Mouse (Mus musculus): ENCODE data around the gene Gm10130. TPM values are rescaled to one million over a fixed set of nuclear protein-coding genes. Genes with fewer than 3 reads are reported as not detected.
A peak's percentile ranks its signal among the peaks of the same experiment; 100 is the strongest.
"Not testable (repeated sequence)": the region's sequence is repeated elsewhere in the genome, so short reads cannot be mapped to it uniquely, and the experiment has no call there.

The Gm10130 gene
- polyA plus RNA-seq (2016; fragmentation: Nextera tagmentation; extraction: Ambion mirVana): 3.8 and 4.0 TPM in 2 replicates

- 97% methylated on average over 5 of the region's 5 CpGs for WGBS
- no peak within 1 kb of the TSS for H3K27ac ChIP-seq
- H3K4me3 ChIP-seq: no peak within 1 kb of the TSS
- no peaks in the 10 kb centered on the region for H3K27me3 ChIP-seq (ENCODE audit: low read depth, poor library complexity, severe bottlenecking)
- no peaks in the 10 kb centered on the region for H3K4me1 ChIP-seq
- H3K9me3 ChIP-seq (replicated peaks): 0 out of 2 replicates have a peak, but pooled peaks cover 3% of the 10 kb centered on the region
- DNase-seq (ENCODE audit: low spot score): no peak
- H3K36me3 ChIP-seq: peaks cover 79% of the 10 kb centered on the region
Observed at GRCm38 (mm10) chr2:150323402-150323801, at the start of gene Gm10130. Gene Gm10130 (plus strand): TSS chr2:150323702.

GRCm38 (mm10) chr2:150293669-150294068, 29.8 kb upstream of the Gm10130 start:
- no peak overlapping the region for H3K4me3 ChIP-seq
- DNase-seq (ENCODE audit: low spot score): no peak
- no peaks in the 10 kb centered on the region for H3K36me3 ChIP-seq
- no peaks in the 10 kb centered on the region for H3K27me3 ChIP-seq (ENCODE audit: low read depth, poor library complexity, severe bottlenecking)
- no peaks in the 10 kb centered on the region for H3K9me3 ChIP-seq (replicated peaks)
- H3K27ac ChIP-seq: no peak overlapping the region
- no peaks in the 10 kb centered on the region for H3K4me1 ChIP-seq
- WGBS: 87% methylated on average over 6 of the region's 6 CpGs

- WGBS: 75% methylated on average over 1 of the region's 1 CpGs
- no peak for DNase-seq (ENCODE audit: low spot score)
- Histone ChIP-seq H3K36me3 (no peaks in the 10 kb centered on the region), H3K9me3 (replicated peaks) (no peaks in the 10 kb centered on the region), H3K27ac (no peak overlapping the region), H3K4me1 (no peaks in the 10 kb centered on the region), H3K4me3 (no peak overlapping the region), H3K27me3 (ENCODE audit: low read depth, poor library complexity, severe bottlenecking) (no peaks in the 10 kb centered on the region)
Observed at GRCm38 (mm10) chr2:150299096-150299495, 24.4 kb upstream of the Gm10130 start.

GRCm38 (mm10) chr2:150307183-150307773, 16.2 kb upstream of the Gm10130 start:
- Histone ChIP-seq H3K9me3 (replicated peaks) (no peaks in the 10 kb centered on the region), H3K36me3 (no peaks in the 10 kb centered on the region), H3K27me3 (ENCODE audit: low read depth, poor library complexity, severe bottlenecking) (no peaks in the 10 kb centered on the region), H3K4me3 (no peak overlapping the region), H3K27ac (no peak overlapping the region), H3K4me1 (no peaks in the 10 kb centered on the region)
- 93% methylated on average over 10 of the region's 10 CpGs for WGBS
- no peak for DNase-seq (ENCODE audit: low spot score)

GRCm38 (mm10) chr2:150310952-150311884, 12.3 kb upstream of the Gm10130 start:
- Histone ChIP-seq H3K4me3 (peak overlapping the region; percentile 61), H3K36me3 (peaks cover 24% of the 10 kb centered on the region), H3K27ac (peak overlapping the region; percentile 90)
- peak; percentile 86 for DNase-seq (ENCODE audit: low spot score)
- H3K4me1 ChIP-seq; H3K27me3 ChIP-seq (ENCODE audit: low read depth, poor library complexity, severe bottlenecking); H3K9me3 ChIP-seq (replicated peaks): not testable (repeated sequence)
- WGBS: 18% methylated on average over 19 of the region's 19 CpGs

- Histone ChIP-seq H3K4me3 (no peak overlapping the region), H3K36me3 (peaks cover 63% of the 10 kb centered on the region), H3K27ac (no peak overlapping the region), H3K9me3 (replicated peaks) (0 out of 2 replicates have a peak, but pooled peaks cover 5% of the 10 kb centered on the region), H3K27me3 (ENCODE audit: low read depth, poor library complexity, severe bottlenecking) (no peaks in the 10 kb centered on the region), H3K4me1 (no peaks in the 10 kb centered on the region)
- no peak for DNase-seq (ENCODE audit: low spot score)
Observed at GRCm38 (mm10) chr2:150316140-150316539, 7.4 kb upstream of the Gm10130 start.

GRCm38 (mm10) chr2:150318973-150319372, 4.5 kb upstream of the Gm10130 start:
- Histone ChIP-seq H3K27me3 (ENCODE audit: low read depth, poor library complexity, severe bottlenecking) (no peaks in the 10 kb centered on the region), H3K27ac (no peak overlapping the region), H3K4me3 (no peak overlapping the region), H3K4me1 (no peaks in the 10 kb centered on the region), H3K36me3 (peaks cover 83% of the 10 kb centered on the region), H3K9me3 (replicated peaks) (0 out of 2 replicates have a peak, but pooled peaks cover 5% of the 10 kb centered on the region)
- WGBS: 97% methylated on average over 1 of the region's 1 CpGs
- DNase-seq (ENCODE audit: low spot score): no peak

- not testable (repeated sequence) for DNase-seq (ENCODE audit: low spot score); H3K4me3 ChIP-seq; H3K9me3 ChIP-seq (replicated peaks); H3K27me3 ChIP-seq (ENCODE audit: low read depth, poor library complexity, severe bottlenecking); H3K4me1 ChIP-seq; H3K27ac ChIP-seq
- H3K36me3 ChIP-seq: peaks cover 15% of the 10 kb centered on the region; the same call in 1 of the 2 replicates
Observed at GRCm38 (mm10) chr2:150357136-150357535, 33.6 kb downstream of the Gm10130 start.

GRCm38 (mm10) chr2:150362113-150362877, 38.8 kb downstream of the Gm10130 start, which contains the start of gene 3300002I08Rik:
Gene 3300002I08Rik (minus strand): TSS chr2:150362765.
- not testable (repeated sequence) for H3K9me3 ChIP-seq (replicated peaks); H3K27me3 ChIP-seq (ENCODE audit: low read depth, poor library complexity, severe bottlenecking); H3K36me3 ChIP-seq; H3K4me1 ChIP-seq
- WGBS: 8% methylated on average over 17 of the region's 17 CpGs
- peak; percentile 75 for DNase-seq (ENCODE audit: low spot score)
- Histone ChIP-seq H3K27ac (peak within 1 kb of the TSS; percentile 89), H3K4me3 (peak within 1 kb of the TSS; percentile 72)

GRCm38 (mm10) chr2:150362878-150363229, 39.4 kb downstream of the Gm10130 start:
- H3K36me3 ChIP-seq: 0 out of 2 replicates have a peak, but pooled peaks cover 4% of the 10 kb centered on the region
- no peaks in the 10 kb centered on the region for H3K4me1 ChIP-seq
- DNase-seq (ENCODE audit: low spot score): no peak
- H3K27me3 ChIP-seq (ENCODE audit: low read depth, poor library complexity, severe bottlenecking): no peaks in the 10 kb centered on the region
- WGBS: 8% methylated on average over 4 of the region's 4 CpGs
- no peaks in the 10 kb centered on the region for H3K9me3 ChIP-seq (replicated peaks)
- H3K27ac ChIP-seq: peak overlapping the region; percentile 89
- H3K4me3 ChIP-seq: peak overlapping the region; percentile 72

GRCm38 (mm10) chr2:150385553-150386106, 62.1 kb downstream of the Gm10130 start:
- H3K4me3 ChIP-seq; H3K27ac ChIP-seq; DNase-seq (ENCODE audit: low spot score); H3K9me3 ChIP-seq (replicated peaks); H3K27me3 ChIP-seq (ENCODE audit: low read depth, poor library complexity, severe bottlenecking); H3K4me1 ChIP-seq; H3K36me3 ChIP-seq: not testable (repeated sequence)
- 93% methylated on average over 19 of the region's 19 CpGs for WGBS

GRCm38 (mm10) chr2:150390198-150390597, 66.7 kb downstream of the Gm10130 start:
- no peak for DNase-seq (ENCODE audit: low spot score)
- no peaks in the 10 kb centered on the region for H3K27me3 ChIP-seq (ENCODE audit: low read depth, poor library complexity, severe bottlenecking)
- H3K27ac ChIP-seq: no peak overlapping the region
- no peaks in the 10 kb centered on the region for H3K4me1 ChIP-seq
- H3K36me3 ChIP-seq: no peaks in the 10 kb centered on the region
- H3K9me3 ChIP-seq (replicated peaks): no peaks in the 10 kb centered on the region
- 89% methylated on average over 1 of the region's 1 CpGs for WGBS
- no peak overlapping the region for H3K4me3 ChIP-seq
